Mouse (Mus musculus): ENCODE data around the gene Tubb4b.

GRCm38 (mm10) chr2:25187841-25188240, 36.7 kb downstream of the Tubb4b start:
- TF ChIP-seq CTCF (IDR thresholded peaks at IDR 0.05; ENCODE audit: insufficient read depth, low read depth, low read length) (no peak), POLR2A (IDR thresholded peaks at IDR 0.05; ENCODE audit: insufficient read depth, low read depth, low read length) (no peak)

Data from olfactory bulb, adult 2 months (tissue).